Mouse (Mus musculus) large intestine, adult 2 months (tissue): ENCODE results near the gene Ccna1. TPM values are rescaled to one million over a fixed set of nuclear protein-coding genes. Genes with fewer than 3 reads are reported as not detected.

ENCODE experiments used
- polyA plus RNA-seq: library from polyadenylated mRNA; depleted of rRNA; stranded (reverse); fragments of >200 nt; gene quantifications from 2 replicates; pipeline ENCODE4 v1.2.3, GENCODE M21; 2012; rRNA removed

Ccna1 gene
- polyA plus RNA-seq, 1 experiment: 0.84 TPM

Other genes with a start within 250 kb of the Ccna1 start
- gene Rfxap, start 247.7 kb downstream of the Ccna1 start, polyA plus RNA-seq: 11.1 and 15.4 TPM in 2 replicates
- gene Sertm1, start 139.6 kb downstream of the Ccna1 start, polyA plus RNA-seq: 1.1 and 2.1 TPM in 2 replicates
- 4.5 and 6.1 TPM in 2 replicates for gene Spg20, start 56.6 kb upstream of the Ccna1 start, polyA plus RNA-seq
- not detected in 2 replicates for gene Ccdc169, start 81.8 kb upstream of the Ccna1 start, polyA plus RNA-seq
- not detected in 2 replicates for gene Sohlh2, start 126.5 kb upstream of the Ccna1 start, polyA plus RNA-seq
- 1.9 and 4.2 TPM in 2 replicates for gene Dclk1, start 186.9 kb upstream of the Ccna1 start, polyA plus RNA-seq